Mouse (Mus musculus): ENCODE results near the gene Gm32802. TPM values are rescaled to one million over a fixed set of nuclear protein-coding genes. Genes with fewer than 3 reads are reported as not detected.
A peak's percentile ranks its signal among the peaks of the same experiment; 100 is the strongest.
"Not testable (repeated sequence)": the region's sequence is repeated elsewhere in the genome, so short reads cannot be mapped to it uniquely, and the experiment has no call there.

The Gm32802 gene
- total and polyA plus RNA-seq, 3 experiments = 0.04 to 0.21 TPM; not detected in 1

GRCm38 (mm10) chr10:118250852-118251295 is 7.6 kb upstream of the Gm32802 start:
- Histone ChIP-seq H3K9ac (ENCODE audit: insufficient read depth, low read depth) (no peak overlapping the region), H3K27ac (ENCODE audit: insufficient read depth, low read depth) (no peak overlapping the region), H3K36me3 (replicated peaks in 1 of 2; ENCODE audit: control insufficient read depth in 1 of 2, insufficient read depth in 1 of 2, low read length in 1 of 2) (no peaks in the 10 kb centered on the region), H3K4me1 (ENCODE audit: control insufficient read depth in 1 of 2, insufficient read depth in 2 of 2) (no peaks in the 10 kb centered on the region), H3K4me3 (replicated peaks in 1 of 3; ENCODE audit: low read depth in 2 of 3, low read length in 2 of 3, poor library complexity in 1 of 3) (no peak overlapping the region), H3K79me2 (replicated peaks; ENCODE audit: control insufficient read depth, extremely low read depth, insufficient read depth, poor library complexity, severe bottlenecking) (no peaks in the 10 kb centered on the region), H3K27me3 (replicated peaks) (no peaks in the 10 kb centered on the region), H3K9me3 (replicated peaks; ENCODE audit: low read length) (no peaks in the 10 kb centered on the region), H3K4me2 (ENCODE audit: insufficient read depth, low read depth, poor library complexity, severe bottlenecking) (no peak overlapping the region)
- in situ Hi-C loops (cut with MboI; ENCODE audit: low pct_ligation_motif_present, low pct_unique_long_range_greater_than_20kb, low sequenced_read_pairs) (no loop called here), dilution Hi-C loops (cut with MboI; ENCODE audit: extremely low pct_ligation_motif_present, extremely low pct_unique_long_range_greater_than_20kb, low sequenced_read_pairs) (no loop called here)
- TF ChIP-seq SMC3 (IDR thresholded peaks at IDR 0.05; ENCODE audit: low read depth, low read length) = peak; percentile 69
- no peak for TF ChIP-seq CHD1 (IDR thresholded peaks at IDR 0.05; ENCODE audit: low read depth, low read length)
- TF ChIP-seq CTCF (conservative IDR thresholded peaks at IDR 0.05 in 1 of 2, IDR thresholded peaks at IDR 0.05 in 1 of 2; ENCODE audit: low read depth in 2 of 2, low read length in 2 of 2) = peak in 1 of 2 experiments; percentile 66; a peak in 2 of 4 replicates
- peak; percentile 46 for TF ChIP-seq RAD21 (IDR thresholded peaks at IDR 0.05; ENCODE audit: low read depth, low read length)
- DNase-seq (ENCODE audit: extremely low read depth) = peak; percentile 27

GRCm38 (mm10) chr10:118268812-118269211 is 10.3 kb downstream of the Gm32802 start:
- H3K36me3 ChIP-seq (replicated peaks in 1 of 2; ENCODE audit: control insufficient read depth in 1 of 2, insufficient read depth in 1 of 2, low read length in 1 of 2); H3K79me2 ChIP-seq (replicated peaks; ENCODE audit: control insufficient read depth, extremely low read depth, insufficient read depth, poor library complexity, severe bottlenecking); DNase-seq (ENCODE audit: extremely low read depth); H3K27ac ChIP-seq (ENCODE audit: insufficient read depth, low read depth); H3K4me3 ChIP-seq (replicated peaks in 1 of 3; ENCODE audit: low read depth in 2 of 3, low read length in 2 of 3, poor library complexity in 1 of 3); H3K27me3 ChIP-seq (replicated peaks); in situ Hi-C loops (cut with MboI; ENCODE audit: low pct_ligation_motif_present, low pct_unique_long_range_greater_than_20kb, low sequenced_read_pairs); H3K9me3 ChIP-seq (replicated peaks; ENCODE audit: low read length); H3K9ac ChIP-seq (ENCODE audit: insufficient read depth, low read depth); H3K4me1 ChIP-seq (ENCODE audit: control insufficient read depth in 1 of 2, insufficient read depth in 2 of 2); dilution Hi-C loops (cut with MboI; ENCODE audit: extremely low pct_ligation_motif_present, extremely low pct_unique_long_range_greater_than_20kb, low sequenced_read_pairs); H3K4me2 ChIP-seq (ENCODE audit: insufficient read depth, low read depth, poor library complexity, severe bottlenecking): not testable (repeated sequence)

- in situ Hi-C loops (cut with MboI; ENCODE audit: low pct_ligation_motif_present, low pct_unique_long_range_greater_than_20kb, low sequenced_read_pairs); H3K36me3 ChIP-seq (replicated peaks in 1 of 2; ENCODE audit: control insufficient read depth in 1 of 2, insufficient read depth in 1 of 2, low read length in 1 of 2); H3K4me2 ChIP-seq (ENCODE audit: insufficient read depth, low read depth, poor library complexity, severe bottlenecking); H3K4me1 ChIP-seq (ENCODE audit: control insufficient read depth in 1 of 2, insufficient read depth in 2 of 2); DNase-seq (ENCODE audit: extremely low read depth); dilution Hi-C loops (cut with MboI; ENCODE audit: extremely low pct_ligation_motif_present, extremely low pct_unique_long_range_greater_than_20kb, low sequenced_read_pairs); H3K4me3 ChIP-seq (replicated peaks in 1 of 3; ENCODE audit: low read depth in 2 of 3, low read length in 2 of 3, poor library complexity in 1 of 3); H3K9me3 ChIP-seq (replicated peaks; ENCODE audit: low read length); H3K27me3 ChIP-seq (replicated peaks); H3K79me2 ChIP-seq (replicated peaks; ENCODE audit: control insufficient read depth, extremely low read depth, insufficient read depth, poor library complexity, severe bottlenecking); H3K27ac ChIP-seq (ENCODE audit: insufficient read depth, low read depth); H3K9ac ChIP-seq (ENCODE audit: insufficient read depth, low read depth): not testable (repeated sequence)
These were observed 12.9 kb downstream of the Gm32802 start for GRCm38 (mm10) chr10:118271416-118271815.

- DNase-seq (ENCODE audit: extremely low read depth); in situ Hi-C loops (cut with MboI; ENCODE audit: low pct_ligation_motif_present, low pct_unique_long_range_greater_than_20kb, low sequenced_read_pairs): not testable (repeated sequence)
These were observed 19.6 kb downstream of the Gm32802 start for GRCm38 (mm10) chr10:118278069-118278468.

GRCm38 (mm10) chr10:118282565-118282964 is 24.1 kb downstream of the Gm32802 start:
- in situ Hi-C loops (cut with MboI; ENCODE audit: low pct_ligation_motif_present, low pct_unique_long_range_greater_than_20kb, low sequenced_read_pairs); H3K9me3 ChIP-seq (replicated peaks; ENCODE audit: low read length); H3K4me3 ChIP-seq (replicated peaks in 1 of 3; ENCODE audit: low read depth in 2 of 3, low read length in 2 of 3, poor library complexity in 1 of 3); H3K9ac ChIP-seq (ENCODE audit: insufficient read depth, low read depth); H3K27me3 ChIP-seq (replicated peaks); H3K4me1 ChIP-seq (ENCODE audit: control insufficient read depth in 1 of 2, insufficient read depth in 2 of 2); DNase-seq (ENCODE audit: extremely low read depth); H3K27ac ChIP-seq (ENCODE audit: insufficient read depth, low read depth); dilution Hi-C loops (cut with MboI; ENCODE audit: extremely low pct_ligation_motif_present, extremely low pct_unique_long_range_greater_than_20kb, low sequenced_read_pairs); H3K79me2 ChIP-seq (replicated peaks; ENCODE audit: control insufficient read depth, extremely low read depth, insufficient read depth, poor library complexity, severe bottlenecking); H3K36me3 ChIP-seq (replicated peaks in 1 of 2; ENCODE audit: control insufficient read depth in 1 of 2, insufficient read depth in 1 of 2, low read length in 1 of 2); H3K4me2 ChIP-seq (ENCODE audit: insufficient read depth, low read depth, poor library complexity, severe bottlenecking): not testable (repeated sequence)

More at GRCm38 (mm10) chr10:118278069-118278468, 19.6 kb downstream of the Gm32802 start:
- H3K4me3 ChIP-seq (replicated peaks in 1 of 3; ENCODE audit: low read depth in 2 of 3, low read length in 2 of 3, poor library complexity in 1 of 3); H3K27me3 ChIP-seq (replicated peaks); H3K9me3 ChIP-seq (replicated peaks; ENCODE audit: low read length); H3K79me2 ChIP-seq (replicated peaks; ENCODE audit: control insufficient read depth, extremely low read depth, insufficient read depth, poor library complexity, severe bottlenecking); H3K4me1 ChIP-seq (ENCODE audit: control insufficient read depth in 1 of 2, insufficient read depth in 2 of 2); H3K27ac ChIP-seq (ENCODE audit: insufficient read depth, low read depth); H3K4me2 ChIP-seq (ENCODE audit: insufficient read depth, low read depth, poor library complexity, severe bottlenecking); dilution Hi-C loops (cut with MboI; ENCODE audit: extremely low pct_ligation_motif_present, extremely low pct_unique_long_range_greater_than_20kb, low sequenced_read_pairs); H3K9ac ChIP-seq (ENCODE audit: insufficient read depth, low read depth); H3K36me3 ChIP-seq (replicated peaks in 1 of 2; ENCODE audit: control insufficient read depth in 1 of 2, insufficient read depth in 1 of 2, low read length in 1 of 2): not testable (repeated sequence)

GRCm38 (mm10) chr10:118283016-118283415 is 24.5 kb downstream of the Gm32802 start:
- H3K27me3 ChIP-seq (replicated peaks); dilution Hi-C loops (cut with MboI; ENCODE audit: extremely low pct_ligation_motif_present, extremely low pct_unique_long_range_greater_than_20kb, low sequenced_read_pairs); H3K4me2 ChIP-seq (ENCODE audit: insufficient read depth, low read depth, poor library complexity, severe bottlenecking); H3K4me1 ChIP-seq (ENCODE audit: control insufficient read depth in 1 of 2, insufficient read depth in 2 of 2); H3K27ac ChIP-seq (ENCODE audit: insufficient read depth, low read depth); H3K79me2 ChIP-seq (replicated peaks; ENCODE audit: control insufficient read depth, extremely low read depth, insufficient read depth, poor library complexity, severe bottlenecking); H3K4me3 ChIP-seq (replicated peaks in 1 of 3; ENCODE audit: low read depth in 2 of 3, low read length in 2 of 3, poor library complexity in 1 of 3); H3K9me3 ChIP-seq (replicated peaks; ENCODE audit: low read length); in situ Hi-C loops (cut with MboI; ENCODE audit: low pct_ligation_motif_present, low pct_unique_long_range_greater_than_20kb, low sequenced_read_pairs); DNase-seq (ENCODE audit: extremely low read depth); H3K9ac ChIP-seq (ENCODE audit: insufficient read depth, low read depth); H3K36me3 ChIP-seq (replicated peaks in 1 of 2; ENCODE audit: control insufficient read depth in 1 of 2, insufficient read depth in 1 of 2, low read length in 1 of 2): not testable (repeated sequence)

Measured in CH12.LX (cell line).